Mouse (Mus musculus): ENCODE data around the gene Stk25.
A peak's percentile ranks its signal among the peaks of the same experiment; 100 is the strongest.

The Stk25 gene

DNA sequence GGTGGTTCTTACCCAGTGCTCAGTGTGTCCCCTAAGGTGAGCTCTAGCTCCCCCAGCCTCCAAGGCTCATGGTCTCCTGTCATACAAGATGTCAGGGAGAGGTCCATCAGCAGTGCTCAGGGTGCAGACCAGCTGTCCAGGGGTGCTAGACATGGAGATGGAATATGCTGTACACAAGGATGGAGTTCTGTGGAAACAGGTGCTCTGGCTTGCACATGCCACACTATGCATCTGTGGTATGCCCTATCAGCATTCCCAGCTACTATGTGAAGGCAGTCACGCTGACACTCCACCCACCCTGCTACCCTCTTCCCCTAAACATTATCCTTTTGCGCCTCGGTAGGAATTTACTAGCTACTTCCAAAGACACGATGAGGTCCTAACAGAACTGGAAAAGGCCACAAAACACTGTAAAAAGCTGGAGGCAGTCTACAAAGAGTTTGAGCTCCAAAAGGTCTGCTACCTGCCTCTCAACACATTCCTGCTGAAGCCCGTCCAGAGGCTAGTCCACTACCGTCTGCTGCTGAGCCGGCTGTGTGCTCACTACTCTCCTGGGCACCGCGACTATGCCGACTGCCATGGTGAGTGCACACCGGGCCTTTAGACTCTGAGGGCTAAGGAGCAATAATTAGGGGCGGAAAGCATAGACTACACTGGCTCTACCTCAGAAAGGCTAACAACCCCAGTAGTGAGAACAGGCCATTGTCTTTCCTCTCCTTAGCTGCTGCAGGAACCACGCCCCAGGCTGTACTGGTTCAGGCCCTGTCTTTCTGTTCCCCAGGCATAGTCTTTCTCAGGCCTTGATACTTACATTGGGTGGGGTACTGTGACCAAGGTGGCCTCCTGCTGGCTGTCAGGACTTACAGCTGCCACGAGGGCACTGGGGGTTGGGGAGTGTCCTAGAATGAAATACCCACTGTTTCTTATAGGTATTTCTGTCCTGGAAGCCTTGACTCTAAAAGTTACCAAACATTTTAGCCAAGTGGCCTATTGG is 51.1 kb downstream of the Stk25 start:
- no peak for DNase-seq (ENCODE audit: low spot score in 2 of 2)

DNA sequence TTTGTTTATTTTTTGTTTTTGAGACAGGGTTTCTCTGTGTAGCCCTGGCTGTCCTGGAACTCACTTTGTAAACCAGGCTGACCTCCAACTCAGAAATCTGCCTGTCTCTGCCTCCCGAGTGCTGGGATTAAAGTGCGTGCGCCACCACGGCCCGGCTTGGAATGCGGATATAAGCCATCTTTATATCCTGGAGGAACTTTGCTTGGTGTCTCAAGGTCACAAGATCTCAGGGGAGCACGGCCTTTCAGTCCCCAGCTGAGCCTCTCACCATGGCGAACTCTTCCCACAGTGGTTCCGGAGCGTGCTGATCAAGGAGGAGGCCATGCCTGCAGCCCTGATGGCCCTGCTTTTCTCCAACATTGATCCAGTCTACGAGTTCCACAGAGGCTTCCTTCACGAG is 54.5 kb downstream of the Stk25 start:
- DNase-seq (ENCODE audit: low spot score in 2 of 2), result no peak

DNA sequence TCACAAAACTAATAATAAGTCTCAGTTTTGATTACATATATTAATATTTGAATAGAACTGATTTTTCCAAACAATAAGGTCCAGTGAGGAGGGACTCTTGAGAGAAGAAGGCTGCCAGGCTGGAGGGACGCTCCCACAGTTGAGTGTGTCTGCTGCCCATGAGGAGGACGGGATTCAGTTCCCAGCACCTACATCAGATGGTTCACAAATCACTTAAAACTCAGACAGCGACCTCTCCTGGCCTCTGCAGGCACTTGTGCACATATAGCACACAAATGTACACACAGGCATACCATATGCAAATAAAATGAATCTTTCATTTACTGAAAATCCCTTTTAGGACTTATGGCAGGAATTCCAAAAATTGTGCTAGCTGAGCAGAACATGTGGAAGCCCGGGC is 55.5 kb downstream of the Stk25 start:
- DNase-seq (ENCODE audit: low spot score in 2 of 2), result no peak

DNA sequence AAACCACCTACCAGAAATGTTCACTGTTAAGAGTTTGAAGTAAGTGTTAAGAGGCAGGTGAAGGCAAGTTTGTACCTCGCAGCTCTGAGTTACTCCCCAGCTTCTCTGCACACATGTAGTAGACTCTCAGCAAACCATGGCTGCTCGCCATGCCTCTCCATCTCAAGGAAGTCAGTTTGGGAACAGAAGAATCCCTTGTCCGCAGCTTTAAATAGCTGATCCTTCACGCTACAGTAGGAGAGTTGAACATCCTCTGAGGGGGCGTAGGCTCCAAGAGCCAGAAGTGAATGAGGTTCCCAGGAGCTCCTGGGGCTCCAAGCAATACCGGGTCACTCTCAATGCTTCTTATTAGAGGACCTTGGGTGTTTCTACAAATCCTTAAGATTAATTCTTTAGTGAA is 62.5 kb downstream of the Stk25 start:
- no peak for DNase-seq (ENCODE audit: low spot score in 2 of 2)

DNA sequence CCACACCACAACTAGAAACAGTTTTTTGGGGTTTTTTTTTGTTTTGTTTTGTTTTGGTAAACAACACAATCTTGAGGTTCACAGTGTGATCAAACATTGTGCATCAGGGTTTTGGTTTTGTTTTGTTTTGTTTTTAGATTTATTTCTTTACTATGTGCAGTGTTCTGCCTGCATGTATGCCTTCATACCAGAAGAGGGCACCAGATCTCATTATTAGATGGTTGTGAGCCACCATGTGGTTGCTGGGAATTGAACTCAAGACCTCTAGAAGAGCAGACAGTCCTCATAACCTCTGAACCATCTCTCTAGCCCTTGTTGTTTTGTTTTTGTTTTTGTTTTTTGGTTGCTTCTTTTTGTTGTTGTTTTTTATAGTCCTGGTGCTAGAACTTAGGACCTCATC is 64.5 kb downstream of the Stk25 start:
- DNase-seq (ENCODE audit: low spot score in 2 of 2), result no peak

DNA sequence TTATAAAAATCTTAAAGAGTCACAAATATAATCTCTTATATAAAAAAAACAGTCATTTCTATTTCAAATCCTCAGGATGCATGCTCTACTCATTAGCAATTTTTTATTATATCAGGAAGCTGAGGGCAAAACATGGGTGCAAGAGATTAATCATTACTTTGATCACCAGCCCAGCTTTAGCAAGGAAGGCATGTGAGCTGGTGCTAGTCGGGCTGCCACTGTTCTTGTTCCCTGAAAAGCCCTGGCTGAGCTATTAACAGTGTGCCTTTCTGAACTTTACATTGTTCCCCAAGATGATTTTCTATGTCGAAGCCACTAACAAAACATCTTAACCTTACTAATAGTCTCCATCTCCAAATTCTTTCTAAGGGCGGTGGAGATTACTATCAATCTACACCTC is 70.1 kb downstream of the Stk25 start:
- no peak for DNase-seq (ENCODE audit: low spot score in 2 of 2)

DNA sequence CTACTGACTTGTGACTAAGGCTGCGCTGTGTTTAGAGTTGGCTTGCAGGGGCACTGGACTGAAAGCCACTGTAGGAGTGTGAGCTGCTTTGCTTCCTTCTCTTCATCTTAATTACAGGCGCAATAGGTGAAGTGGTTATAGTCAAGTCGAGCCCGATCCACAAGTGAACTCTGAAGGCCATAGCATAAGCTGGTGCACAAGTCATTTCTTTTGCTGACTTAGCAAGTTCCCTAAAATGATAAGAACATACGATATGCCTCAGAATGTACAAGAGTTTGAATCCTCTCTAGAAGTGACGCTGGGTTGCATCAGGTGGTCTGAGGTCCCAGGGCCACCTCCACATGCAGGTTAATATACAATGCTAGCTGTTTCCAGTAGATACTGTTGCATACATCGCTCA is 76.9 kb downstream of the Stk25 start:
- DNase-seq (ENCODE audit: low spot score in 2 of 2), result no peak

DNA sequence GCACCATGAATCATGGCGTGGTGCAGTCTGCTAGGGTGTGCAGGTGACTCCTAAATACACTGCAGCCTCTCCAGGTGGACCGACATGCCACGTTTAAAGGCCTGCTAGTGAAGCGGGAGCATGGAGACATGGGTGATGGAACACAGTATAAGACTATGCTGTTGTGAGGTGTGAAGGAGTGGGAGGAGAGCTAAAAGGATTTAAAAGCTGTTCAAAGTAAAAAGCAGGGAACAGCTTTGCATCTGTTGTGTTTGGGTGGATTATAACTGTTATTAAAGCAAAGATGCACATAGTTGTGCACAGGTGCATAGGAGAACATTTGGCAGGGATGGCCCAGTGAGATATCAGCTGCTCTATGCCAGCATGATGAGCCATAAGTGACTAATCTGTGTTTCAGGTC is 80.6 kb downstream of the Stk25 start:
- DNase-seq (ENCODE audit: low spot score in 2 of 2), result peak; percentile 42 to 58

DNA sequence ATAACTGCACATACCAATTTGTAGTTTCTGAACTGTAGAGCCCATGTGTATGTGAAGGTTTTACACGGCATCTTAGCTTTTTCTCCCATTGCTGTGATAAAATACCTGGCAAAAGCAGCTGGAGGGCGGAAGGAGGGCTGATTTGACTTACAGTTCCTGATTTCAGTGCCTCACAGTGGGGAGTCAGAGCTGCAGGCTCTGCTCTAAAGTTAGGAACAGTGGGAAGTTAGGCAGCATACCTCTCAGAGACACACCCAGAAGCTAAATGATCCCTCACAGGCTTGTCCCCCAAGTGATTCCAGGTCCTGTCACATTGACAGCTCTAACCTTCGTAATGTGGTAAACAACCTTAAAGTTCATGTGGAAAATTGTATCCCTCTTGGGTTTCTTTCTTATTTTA is 81.4 kb downstream of the Stk25 start:
- peak in 1 of 2 experiments; percentile 8 for DNase-seq (ENCODE audit: low spot score in 2 of 2)
